Mouse (Mus musculus): ENCODE data around the gene Dach1.

The Dach1 gene

GRCm38 (mm10) chr14:97850486-97850885, 319.1 kb downstream of the Dach1 start:
- DNase-seq (ENCODE audit: low read depth, low spot score) = no peak

- DNase-seq (ENCODE audit: low read depth, low spot score) = no peak
These were observed 321.9 kb downstream of the Dach1 start for GRCm38 (mm10) chr14:97847641-97848040.

- no peak for DNase-seq (ENCODE audit: low read depth, low spot score)
These were observed 330.3 kb downstream of the Dach1 start for GRCm38 (mm10) chr14:97839275-97839674.

- no peak for DNase-seq (ENCODE audit: low read depth, low spot score)
These were observed 339.7 kb downstream of the Dach1 start for GRCm38 (mm10) chr14:97829865-97830264.

GRCm38 (mm10) chr14:97814555-97815175, 354.9 kb downstream of the Dach1 start:
- DNase-seq (ENCODE audit: low read depth, low spot score) = no peak

- DNase-seq (ENCODE audit: low read depth, low spot score) = no peak
These were observed 356.0 kb downstream of the Dach1 start for GRCm38 (mm10) chr14:97813557-97813956.

GRCm38 (mm10) chr14:97795385-97795952, 374.1 kb downstream of the Dach1 start:
- DNase-seq (ENCODE audit: low read depth, low spot score) = no peak

- no peak for DNase-seq (ENCODE audit: low read depth, low spot score)
These were observed 395.3 kb downstream of the Dach1 start for GRCm38 (mm10) chr14:97774135-97774767.

GRCm38 (mm10) chr14:97754400-97754799, 415.2 kb downstream of the Dach1 start:
- DNase-seq (ENCODE audit: low read depth, low spot score) = no peak

GRCm38 (mm10) chr14:97753973-97754372, 415.6 kb downstream of the Dach1 start:
- no peak for DNase-seq (ENCODE audit: low read depth, low spot score)

GRCm38 (mm10) chr14:97743252-97743651, 426.3 kb downstream of the Dach1 start:
- no peak for DNase-seq (ENCODE audit: low read depth, low spot score)

GRCm38 (mm10) chr14:97742785-97743184, 426.8 kb downstream of the Dach1 start:
- no peak for DNase-seq (ENCODE audit: low read depth, low spot score)
